Mouse (Mus musculus) heart, adult 2 months (tissue): ENCODE results near the gene Prmt7. TPM values are rescaled to one million over a fixed set of nuclear protein-coding genes. Genes with fewer than 3 reads are reported as not detected.

Experiments
- DNase-seq, 2 experiments: peaks; one replicate each; pipeline ENCODE4 v3.0.0; 2021
- H3K27ac ChIP-seq: fragments of 200-600 bp; 2 replicates; pipeline ENCODE4 v1.8.1; 2022
- H3K27me3 ChIP-seq: fragments of 200-500 bp; 2 replicates; pipeline ENCODE4 v1.6.1; 2012; ENCODE audit warnings: mild to moderate bottlenecking, low read length, inconsistent platforms, mixed read lengths; ENCODE audit not compliant: control insufficient read depth, insufficient read depth
- H3K36me3 ChIP-seq: fragments of 200-500 bp; 2 replicates; pipeline ENCODE4 v1.6.1; 2012; ENCODE audit warnings: low read length, inconsistent platforms; ENCODE audit not compliant: control insufficient read depth, insufficient read depth
- H3K4me1 ChIP-seq: fragments of 200-500 bp; 2 replicates; pipeline ENCODE4 v1.6.1; 2011; ENCODE audit warnings: low read length; ENCODE audit not compliant: control insufficient read depth, insufficient read depth
- H3K4me3 ChIP-seq: fragments of 200-600 bp; 2 replicates; pipeline ENCODE4 v1.8.1; 2022
- H3K79me2 ChIP-seq: fragments of 200-500 bp; replicated peaks from 2 replicates; pipeline ENCODE4 v1.6.1; 2012; ENCODE audit warnings: mild to moderate bottlenecking, inconsistent platforms, low read length, moderate library complexity, mixed read lengths; ENCODE audit not compliant: control insufficient read depth, insufficient read depth
- H3K9ac ChIP-seq: fragments of 200-500 bp; 2 replicates; pipeline ENCODE4 v1.6.1; 2012; ENCODE audit warnings: low read depth, mild to moderate bottlenecking, control low read depth, inconsistent platforms, low read length, mixed read lengths
- CTCF ChIP-seq: fragments of 200-600 bp; IDR thresholded peaks from 2 replicates; pipeline ENCODE4 v1.8.1; 2022; ENCODE audit warnings: antibody characterized with exemption, mild to moderate bottlenecking, moderate library complexity
- EP300 ChIP-seq: fragments of 200-500 bp; IDR thresholded peaks from 2 replicates; pipeline ENCODE4 v1.6.1; 2011; ENCODE audit warnings: low read depth, low read length, control low read depth; ENCODE audit not compliant: insufficient read depth
- POLR2A ChIP-seq: fragments of 200-500 bp; IDR thresholded peaks from 2 replicates; pipeline ENCODE4 v1.6.1; 2011; ENCODE audit warnings: mild to moderate bottlenecking, low read depth, low read length, control low read depth; ENCODE audit not compliant: insufficient read depth
- WGBS: fragments of 180-500 bp; shearing (Covaris S2); methylation state at CpG from one replicate; pipeline ENCODE4 v1.1.7; 2018; 5-methylcytosine and 5-hydroxymethylcytosine counted together
- intact Hi-C: fragments of 180-260 bp; cut with DNase I; formaldehyde crosslinking; loops from one replicate; pipeline ENCODE4 v1.15.1; 2025
- polyA plus RNA-seq: library from polyadenylated mRNA; depleted of rRNA; stranded (reverse); fragments of >200 nt; gene quantifications from 2 replicates; pipeline ENCODE4 v1.2.3, GENCODE M21; 2012
- total RNA-seq, 2 experiments: library from RNA; stranded (reverse); gene quantifications; 2 replicates each; pipeline ENCODE4 v1.2.3; 2021

Prmt7 gene
- total and polyA plus RNA-seq, 3 experiments: 21.7 to 26.3 (median 22.9) TPM

GRCm38 (mm10) chr8:106271378-106271777 lies 60.6 kb downstream of the Prmt7 start:
- intact Hi-C loops: no loop called here
- Histone ChIP-seq H3K27me3 (no peaks in the 10 kb centered on the region), H3K27ac (no peak overlapping the region), H3K9ac (no peak overlapping the region), H3K36me3 (no peaks in the 10 kb centered on the region), H3K4me3 (no peak overlapping the region), H3K4me1 (no peaks in the 10 kb centered on the region), H3K79me2 (no peaks in the 10 kb centered on the region)
- no peak for DNase-seq
- no peak for TF ChIP-seq EP300
- no peak for TF ChIP-seq CTCF
- 48% methylated on average over 4 of the region's 4 CpGs for WGBS

GRCm38 (mm10) chr8:106273468-106273867 lies 62.7 kb downstream of the Prmt7 start:
- Histone ChIP-seq H3K9ac (no peak overlapping the region), H3K27ac (no peak overlapping the region), H3K4me3 (no peak overlapping the region), H3K27me3 (no peaks in the 10 kb centered on the region), H3K4me1 (no peaks in the 10 kb centered on the region), H3K79me2 (no peaks in the 10 kb centered on the region), H3K36me3 (no peaks in the 10 kb centered on the region)
- intact Hi-C loops: no loop called here
- 80% methylated on average over 3 of the region's 3 CpGs for WGBS
- TF ChIP-seq EP300 (no peak), CTCF (no peak), POLR2A (no peak)
- DNase-seq: no peak

- Histone ChIP-seq H3K36me3 (no peaks in the 10 kb centered on the region), H3K27me3 (no peaks in the 10 kb centered on the region), H3K27ac (no peak overlapping the region), H3K4me1 (no peaks in the 10 kb centered on the region), H3K9ac (no peak overlapping the region), H3K79me2 (no peaks in the 10 kb centered on the region), H3K4me3 (no peak overlapping the region)
- no peak for DNase-seq
- TF ChIP-seq POLR2A: no peak
- TF ChIP-seq EP300: no peak
- TF ChIP-seq CTCF: no peak
- intact Hi-C loops: no loop called here
- 92% methylated on average over 5 of the region's 5 CpGs for WGBS
These were observed 66.1 kb downstream of the Prmt7 start for GRCm38 (mm10) chr8:106276709-106277317.

GRCm38 (mm10) chr8:106278367-106279042 lies 67.8 kb downstream of the Prmt7 start:
- H3K79me2 ChIP-seq: no peaks in the 10 kb centered on the region
- H3K4me3 ChIP-seq: no peak overlapping the region
- no peaks in the 10 kb centered on the region for H3K27me3 ChIP-seq
- intact Hi-C loops: no loop called here
- H3K36me3 ChIP-seq: no peaks in the 10 kb centered on the region
- TF ChIP-seq EP300 (no peak), POLR2A (no peak), CTCF (no peak)
- no peaks in the 10 kb centered on the region for H3K4me1 ChIP-seq
- WGBS: 82% methylated on average over 11 of the region's 11 CpGs
- no peak overlapping the region for H3K9ac ChIP-seq
- DNase-seq: no peak
- H3K27ac ChIP-seq: no peak overlapping the region

GRCm38 (mm10) chr8:106280154-106280553 lies 69.4 kb downstream of the Prmt7 start:
- no peak overlapping the region for H3K9ac ChIP-seq
- no peak overlapping the region for H3K4me3 ChIP-seq
- intact Hi-C loops: no loop called here
- no peak for TF ChIP-seq EP300
- no peak for TF ChIP-seq POLR2A
- no peak for TF ChIP-seq CTCF
- no peak overlapping the region for H3K27ac ChIP-seq
- DNase-seq: no peak
- 60% methylated on average over 5 of the region's 5 CpGs for WGBS
- H3K36me3 ChIP-seq: no peaks in the 10 kb centered on the region
- H3K27me3 ChIP-seq: no peaks in the 10 kb centered on the region
- H3K79me2 ChIP-seq: no peaks in the 10 kb centered on the region
- no peaks in the 10 kb centered on the region for H3K4me1 ChIP-seq

GRCm38 (mm10) chr8:106280844-106281243 lies 70.1 kb downstream of the Prmt7 start:
- Histone ChIP-seq H3K9ac (no peak overlapping the region), H3K27me3 (no peaks in the 10 kb centered on the region), H3K4me3 (no peak overlapping the region), H3K27ac (no peak overlapping the region), H3K4me1 (no peaks in the 10 kb centered on the region), H3K36me3 (no peaks in the 10 kb centered on the region), H3K79me2 (no peaks in the 10 kb centered on the region)
- DNase-seq: no peak
- TF ChIP-seq EP300 (no peak), POLR2A (no peak), CTCF (no peak)
- intact Hi-C loops: no loop called here
- WGBS: 66% methylated on average over 4 of the region's 4 CpGs
